Mouse (Mus musculus): ENCODE measurements around the gene 2900026A02Rik. TPM values are rescaled to one million over a fixed set of nuclear protein-coding genes. Genes with fewer than 3 reads are reported as not detected.

Gene 2900026A02Rik
- polyA plus RNA-seq, 1 experiment from 2014 or later: 1.2 TPM

- Histone ChIP-seq H3K36me3 (ENCODE audit: control insufficient read depth, insufficient read depth, low read length) (no peaks in the 10 kb centered on the region), H3K9me3 (ENCODE audit: control insufficient read depth, low read length) (no peaks in the 10 kb centered on the region), H3K9ac (ENCODE audit: low read length) (no peak overlapping the region), H3K27me3 (ENCODE audit: control insufficient read depth, insufficient read depth, low read length) (no peaks in the 10 kb centered on the region), H3K27ac (ENCODE audit: low read depth, low read length) (no peak overlapping the region), H3K4me1 (ENCODE audit: control insufficient read depth, insufficient read depth, low read length) (no peaks in the 10 kb centered on the region), H3K4me2 (no peak overlapping the region), H3K4me3 (ENCODE audit: low read depth, low read length) (no peak overlapping the region)
- ATAC-seq (ENCODE audit: low FRiP score): no peak
- 26% methylated on average over 5 of the region's 5 CpGs for WGBS
- DNase-seq (ENCODE audit: low spot score, missing footprints): peak; percentile 98
Observed at GRCm38 (mm10) chr5:113173318-113173717, 47.7 kb downstream of the 2900026A02Rik start.

GRCm38 (mm10) chr5:113171968-113172578 is 49.0 kb downstream of the 2900026A02Rik start:
- no peak overlapping the region for H3K4me3 ChIP-seq (ENCODE audit: low read depth, low read length)
- H3K4me2 ChIP-seq: no peak overlapping the region
- no peaks in the 10 kb centered on the region for H3K4me1 ChIP-seq (ENCODE audit: control insufficient read depth, insufficient read depth, low read length)
- no peak for ATAC-seq (ENCODE audit: low FRiP score)
- H3K27ac ChIP-seq (ENCODE audit: low read depth, low read length): no peak overlapping the region
- H3K27me3 ChIP-seq (ENCODE audit: control insufficient read depth, insufficient read depth, low read length): no peaks in the 10 kb centered on the region
- H3K9ac ChIP-seq (ENCODE audit: low read length): no peak overlapping the region
- WGBS: 89% methylated on average over 10 of the region's 10 CpGs
- no peaks in the 10 kb centered on the region for H3K9me3 ChIP-seq (ENCODE audit: control insufficient read depth, low read length)
- DNase-seq (ENCODE audit: low spot score, missing footprints): no peak
- no peaks in the 10 kb centered on the region for H3K36me3 ChIP-seq (ENCODE audit: control insufficient read depth, insufficient read depth, low read length)

GRCm38 (mm10) chr5:113170064-113170754 is 50.8 kb downstream of the 2900026A02Rik start:
- Histone ChIP-seq H3K4me3 (ENCODE audit: low read depth, low read length) (no peak overlapping the region), H3K4me2 (no peak overlapping the region), H3K4me1 (ENCODE audit: control insufficient read depth, insufficient read depth, low read length) (peaks cover 5% of the 10 kb centered on the region; the same call in 1 of the 2 replicates), H3K9ac (ENCODE audit: low read length) (no peak overlapping the region), H3K27ac (ENCODE audit: low read depth, low read length) (no peak overlapping the region), H3K9me3 (ENCODE audit: control insufficient read depth, low read length) (no peaks in the 10 kb centered on the region), H3K36me3 (ENCODE audit: control insufficient read depth, insufficient read depth, low read length) (no peaks in the 10 kb centered on the region), H3K27me3 (ENCODE audit: control insufficient read depth, insufficient read depth, low read length) (no peaks in the 10 kb centered on the region)
- ATAC-seq (ENCODE audit: low FRiP score): no peak
- 92% methylated on average over 11 of the region's 11 CpGs for WGBS
- no peak for DNase-seq (ENCODE audit: low spot score, missing footprints)

GRCm38 (mm10) chr5:113167733-113168132 is 53.3 kb downstream of the 2900026A02Rik start:
- Histone ChIP-seq H3K36me3 (ENCODE audit: control insufficient read depth, insufficient read depth, low read length) (no peaks in the 10 kb centered on the region), H3K9me3 (ENCODE audit: control insufficient read depth, low read length) (no peaks in the 10 kb centered on the region), H3K4me2 (no peak overlapping the region), H3K4me3 (ENCODE audit: low read depth, low read length) (no peak overlapping the region), H3K4me1 (ENCODE audit: control insufficient read depth, insufficient read depth, low read length) (peaks cover 14% of the 10 kb centered on the region), H3K9ac (ENCODE audit: low read length) (no peak overlapping the region), H3K27me3 (ENCODE audit: control insufficient read depth, insufficient read depth, low read length) (no peaks in the 10 kb centered on the region), H3K27ac (ENCODE audit: low read depth, low read length) (no peak overlapping the region)
- ATAC-seq (ENCODE audit: low FRiP score) (no peak), DNase-seq (ENCODE audit: low spot score, missing footprints) (peak; percentile 93)
- WGBS: 44% methylated on average over 2 of the region's 2 CpGs

- H3K4me1 ChIP-seq (ENCODE audit: control insufficient read depth, insufficient read depth, low read length): peaks cover 14% of the 10 kb centered on the region
- peak overlapping the region; percentile 30 for H3K27ac ChIP-seq (ENCODE audit: low read depth, low read length)
- H3K36me3 ChIP-seq (ENCODE audit: control insufficient read depth, insufficient read depth, low read length): no peaks in the 10 kb centered on the region
- no peak overlapping the region for H3K9ac ChIP-seq (ENCODE audit: low read length)
- no peaks in the 10 kb centered on the region for H3K9me3 ChIP-seq (ENCODE audit: control insufficient read depth, low read length)
- no peak overlapping the region for H3K4me3 ChIP-seq (ENCODE audit: low read depth, low read length)
- ATAC-seq (ENCODE audit: low FRiP score) (no peak), DNase-seq (ENCODE audit: low spot score, missing footprints) (no peak)
- H3K27me3 ChIP-seq (ENCODE audit: control insufficient read depth, insufficient read depth, low read length): no peaks in the 10 kb centered on the region
- no peak overlapping the region for H3K4me2 ChIP-seq
- 39% methylated on average over 11 of the region's 11 CpGs for WGBS
Observed at GRCm38 (mm10) chr5:113165481-113165880, 55.6 kb downstream of the 2900026A02Rik start.

GRCm38 (mm10) chr5:113164873-113165441 is 56.1 kb downstream of the 2900026A02Rik start:
- Histone ChIP-seq H3K27ac (ENCODE audit: low read depth, low read length) (peak overlapping the region; percentile 30), H3K36me3 (ENCODE audit: control insufficient read depth, insufficient read depth, low read length) (no peaks in the 10 kb centered on the region), H3K27me3 (ENCODE audit: control insufficient read depth, insufficient read depth, low read length) (no peaks in the 10 kb centered on the region), H3K9me3 (ENCODE audit: control insufficient read depth, low read length) (no peaks in the 10 kb centered on the region), H3K9ac (ENCODE audit: low read length) (no peak overlapping the region), H3K4me2 (no peak overlapping the region), H3K4me3 (ENCODE audit: low read depth, low read length) (no peak overlapping the region), H3K4me1 (ENCODE audit: control insufficient read depth, insufficient read depth, low read length) (peaks cover 16% of the 10 kb centered on the region)
- peak; percentile 90 for ATAC-seq (ENCODE audit: low FRiP score)
- peak; percentile 98 for DNase-seq (ENCODE audit: low spot score, missing footprints)
- 7% methylated on average over 16 of the region's 16 CpGs for WGBS

GRCm38 (mm10) chr5:113164448-113164847 is 56.6 kb downstream of the 2900026A02Rik start:
- H3K9me3 ChIP-seq (ENCODE audit: control insufficient read depth, low read length): no peaks in the 10 kb centered on the region
- no peak overlapping the region for H3K27ac ChIP-seq (ENCODE audit: low read depth, low read length)
- H3K36me3 ChIP-seq (ENCODE audit: control insufficient read depth, insufficient read depth, low read length): no peaks in the 10 kb centered on the region
- ATAC-seq (ENCODE audit: low FRiP score) (peak; percentile 61), DNase-seq (ENCODE audit: low spot score, missing footprints) (no peak)
- no peak overlapping the region for H3K9ac ChIP-seq (ENCODE audit: low read length)
- no peaks in the 10 kb centered on the region for H3K27me3 ChIP-seq (ENCODE audit: control insufficient read depth, insufficient read depth, low read length)
- H3K4me2 ChIP-seq: no peak overlapping the region
- 33% methylated on average over 9 of the region's 9 CpGs for WGBS
- H3K4me1 ChIP-seq (ENCODE audit: control insufficient read depth, insufficient read depth, low read length): peaks cover 16% of the 10 kb centered on the region
- no peak overlapping the region for H3K4me3 ChIP-seq (ENCODE audit: low read depth, low read length)

GRCm38 (mm10) chr5:113163116-113163515 is 57.9 kb downstream of the 2900026A02Rik start:
- peak overlapping the region; percentile 23; the same call in 1 of the 2 replicates for H3K4me2 ChIP-seq
- DNase-seq (ENCODE audit: low spot score, missing footprints): no peak
- H3K9ac ChIP-seq (ENCODE audit: low read length): 0 out of 2 replicates have a peak overlapping the region, but pooled peaks have one; percentile 5
- 4% methylated on average over 12 of the region's 13 CpGs for whole genome bisulfite sequencing
- no peak overlapping the region for H3K27ac ChIP-seq (ENCODE audit: low read depth, low read length)
- no peaks in the 10 kb centered on the region for H3K36me3 ChIP-seq (ENCODE audit: control insufficient read depth, insufficient read depth, low read length)
- H3K4me3 ChIP-seq (ENCODE audit: low read depth, low read length): no peak overlapping the region
- H3K4me1 ChIP-seq (ENCODE audit: control insufficient read depth, insufficient read depth, low read length): peaks cover 21% of the 10 kb centered on the region
- no peaks in the 10 kb centered on the region for H3K27me3 ChIP-seq (ENCODE audit: control insufficient read depth, insufficient read depth, low read length)
- no peak for ATAC-seq (ENCODE audit: low FRiP score)
- no peaks in the 10 kb centered on the region for H3K9me3 ChIP-seq (ENCODE audit: control insufficient read depth, low read length)

- WGBS: 10% methylated on average over 9 of the region's 9 CpGs
- no peak for ATAC-seq (ENCODE audit: low FRiP score)
- peak overlapping the region; percentile 23; the same call in 1 of the 2 replicates for H3K4me2 ChIP-seq
- H3K4me1 ChIP-seq (ENCODE audit: control insufficient read depth, insufficient read depth, low read length): peaks cover 21% of the 10 kb centered on the region
- H3K27ac ChIP-seq (ENCODE audit: low read depth, low read length): no peak overlapping the region
- DNase-seq (ENCODE audit: low spot score, missing footprints): no peak
- no peaks in the 10 kb centered on the region for H3K27me3 ChIP-seq (ENCODE audit: control insufficient read depth, insufficient read depth, low read length)
- H3K9me3 ChIP-seq (ENCODE audit: control insufficient read depth, low read length): no peaks in the 10 kb centered on the region
- H3K4me3 ChIP-seq (ENCODE audit: low read depth, low read length): no peak overlapping the region
- H3K9ac ChIP-seq (ENCODE audit: low read length): 0 out of 2 replicates have a peak overlapping the region, but pooled peaks have one; percentile 5
- H3K36me3 ChIP-seq (ENCODE audit: control insufficient read depth, insufficient read depth, low read length): no peaks in the 10 kb centered on the region
Observed at GRCm38 (mm10) chr5:113162699-113163098, 58.3 kb downstream of the 2900026A02Rik start.
